ENCODE assay signal across 20 mouse cellular contexts in genomic region chr4:57231323-57231722, GRCm38 (mm10).
DNase-seq lines count a peak whose midpoint lies in the region; ATAC-seq and TF ChIP-seq lines count a peak whose summit lies in the region.
"Had no signal": no experiment of that assay in that cellular context is flagged by ENCODE, and none has a peak within 500 bp of the region (broad histone marks: within the 10 kb centered on the region; RNA-seq: fewer than 3 reads in every experiment).

No protein-coding gene starts in this region.

- no peaks in the 10 kb centered on the region for H3K9me3 ChIP-seq in limb, embryonic 13.5 days
- no peaks in the 10 kb centered on the region for H3K9me3 ChIP-seq in limb, embryonic 10.5 days (replicated peaks)
- no peaks in the 10 kb centered on the region for H3K9me3 ChIP-seq in limb, embryonic 14.5 days (ENCODE audit: control insufficient read depth, low read length)
- H3K9me3 ChIP-seq: forebrain, embryonic 15.5 days; heart, embryonic 13.5 days; hindbrain, embryonic 15.5 days; neural tube, embryonic 13.5 days had no signal

- no peaks in the 10 kb centered on the region for H3K27me3 ChIP-seq in limb, embryonic 13.5 days
- no peaks in the 10 kb centered on the region for H3K27me3 ChIP-seq in limb, embryonic 10.5 days (ENCODE audit: low read depth, poor library complexity, severe bottlenecking)
- no peaks in the 10 kb centered on the region for H3K27me3 ChIP-seq in limb, embryonic 14.5 days (ENCODE audit: control insufficient read depth, insufficient read depth, low read length)
- H3K27me3 ChIP-seq: forebrain, embryonic 15.5 days; heart, embryonic 13.5 days; hindbrain, embryonic 15.5 days; neural tube, embryonic 13.5 days had no signal

- ATAC-seq in limb, embryonic 13.5 days (ENCODE audit: low FRiP score, low read depth): peak; percentile 38; the same call in 1 of the 2 replicates
- peak; percentile 42; the same call in 1 of the 2 replicates for ATAC-seq in limb, embryonic 14.5 days (ENCODE audit: low FRiP score, low read depth)
- ATAC-seq: forebrain, embryonic 15.5 days; intestine, postnatal 0 days had no signal

- H3K4me2 ChIP-seq in limb, embryonic 13.5 days (replicated peaks): no peak overlapping the region
- no peak overlapping the region for H3K4me2 ChIP-seq in limb, embryonic 14.5 days (replicated peaks; ENCODE audit: low read depth, low read length, severe bottlenecking)
- H3K4me2 ChIP-seq: forebrain, embryonic 15.5 days; heart, embryonic 13.5 days; hindbrain, embryonic 15.5 days; midbrain, embryonic 11.5 days; neural tube, embryonic 13.5 days had no signal

- no peak overlapping the region for H3K27ac ChIP-seq in limb, embryonic 13.5 days
- H3K27ac ChIP-seq in limb, embryonic 10.5 days: no peak overlapping the region
- peak overlapping the region; percentile 14; the same call in 1 of the 2 replicates for H3K27ac ChIP-seq in limb, embryonic 14.5 days (replicated peaks; ENCODE audit: low read depth, low read length)
- H3K27ac ChIP-seq: forebrain, embryonic 15.5 days; heart, embryonic 13.5 days; hindbrain, embryonic 15.5 days; liver, embryonic 14.5 days; neural tube, embryonic 13.5 days had no signal

- TF ChIP-seq CTCF in brain, embryonic 14.5 days (IDR thresholded peaks at IDR 0.05; ENCODE audit: borderline replicate concordance, extremely low read depth, insufficient read depth, insufficient read length): no peak

- peak; percentile 36 for DNase-seq in gastrocnemius, postnatal 14 days
- DNase-seq in gastrocnemius, adult 18-20 months (ENCODE audit: low spot score): no peak
- no peak for DNase-seq in limb, embryonic 10.5 days (ENCODE audit: low spot score)
- peak; percentile 55 for DNase-seq in brain, embryonic 14.5 days (ENCODE audit: low read depth)
- peak; percentile 67 for DNase-seq in limb, embryonic 14.5 days (ENCODE audit: low spot score)
- DNase-seq in ovary, postnatal 14 days (ENCODE audit: low spot score): no peak
- DNase-seq: adrenal gland, adult 2 months; cerebellum, adult 9-11 months; heart, adult 11 months; layer of hippocampus, postnatal 36 days; spleen, adult 18-20 months; thymus, adult 2 months had no signal

- peaks cover 6% of the 10 kb centered on the region; the same call in 1 of the 2 replicates for H3K36me3 ChIP-seq in limb, embryonic 13.5 days
- no peaks in the 10 kb centered on the region for H3K36me3 ChIP-seq in limb, embryonic 10.5 days
- peaks cover 3% of the 10 kb centered on the region for H3K36me3 ChIP-seq in limb, embryonic 14.5 days (ENCODE audit: control insufficient read depth, insufficient read depth, low read length)
- H3K36me3 ChIP-seq: forebrain, embryonic 15.5 days; hindbrain, embryonic 15.5 days had no signal

- WGBS in limb, embryonic 13.5 days: 55% methylated on average over 9 of the region's 9 CpGs
- 88% methylated on average over 9 of the region's 9 CpGs for WGBS in limb, embryonic 10.5 days
- 41% methylated on average over 9 of the region's 9 CpGs for WGBS in limb, embryonic 14.5 days

- H3K4me3 ChIP-seq in limb, embryonic 13.5 days: no peak overlapping the region
- no peak overlapping the region for H3K4me3 ChIP-seq in limb, embryonic 10.5 days
- no peak overlapping the region for H3K4me3 ChIP-seq in limb, embryonic 14.5 days (replicated peaks; ENCODE audit: low read length)
- H3K4me3 ChIP-seq: forebrain, embryonic 15.5 days; heart, embryonic 13.5 days; hindbrain, embryonic 15.5 days; neural tube, embryonic 13.5 days had no signal

- no peak for TF ChIP-seq POLR2A in brain, embryonic 14.5 days (IDR thresholded peaks at IDR 0.05; ENCODE audit: borderline replicate concordance, extremely low read depth, insufficient read depth, insufficient read length, poor library complexity, severe bottlenecking)
- TF ChIP-seq POLR2A in limb, embryonic 14.5 days (IDR thresholded peaks at IDR 0.05; ENCODE audit: borderline replicate concordance, extremely low read depth, insufficient read depth, insufficient read length): no peak

- peaks cover 31% of the 10 kb centered on the region for H3K4me1 ChIP-seq in limb, embryonic 13.5 days
- no peaks in the 10 kb centered on the region for H3K4me1 ChIP-seq in limb, embryonic 10.5 days
- H3K4me1 ChIP-seq in limb, embryonic 14.5 days (ENCODE audit: control insufficient read depth, insufficient read depth, low read length): peaks cover 25% of the 10 kb centered on the region
- H3K4me1 ChIP-seq: forebrain, embryonic 15.5 days had no signal

- H3K9ac ChIP-seq in limb, embryonic 13.5 days: no peak overlapping the region
- H3K9ac ChIP-seq in limb, embryonic 14.5 days (ENCODE audit: low read depth, low read length, severe bottlenecking): no peak overlapping the region
- H3K9ac ChIP-seq: forebrain, embryonic 15.5 days; heart, embryonic 13.5 days; hindbrain, embryonic 15.5 days; liver, embryonic 14.5 days; neural tube, embryonic 13.5 days had no signal

- intact Hi-C loops in gastrocnemius, postnatal 14 days (cut with DNase I; ENCODE audit: low total_unique reads): no loop called here

Comparison
In these comparisons a context has a peak if more than half of its experiments do, and no peak if none do; other contexts are left out.
1. DNase-seq: peak in gastrocnemius, postnatal 14 days (single experiment), brain, embryonic 14.5 days (single experiment) and limb, embryonic 14.5 days (single experiment); none in gastrocnemius, adult 18-20 months (single experiment), limb, embryonic 10.5 days (single experiment) and ovary, postnatal 14 days (single experiment).